Mouse (Mus musculus) neural tube, embryonic 15.5 days (tissue): ENCODE data around the gene Sec14l5. TPM values are rescaled to one million over a fixed set of nuclear protein-coding genes. Genes with fewer than 3 reads are reported as not detected.

ENCODE experiments used
- ATAC-seq: fragments of 200-750 bp; cut with Nextera tagmentation; 2 replicates; pipeline ENCODE4 v1.8.0; 2017; ENCODE audit warnings: mild to moderate bottlenecking, moderate TSS enrichment, moderate library complexity; ENCODE audit not compliant: low FRiP score
- H3K27ac ChIP-seq: fragments of 300-500 bp; sonication (generic); replicated peaks from 2 replicates; pipeline ENCODE4 v1.5.1; 2015; ENCODE audit warnings: mild to moderate bottlenecking, inconsistent platforms
- H3K27me3 ChIP-seq: fragments of 300-500 bp; sonication (generic); replicated peaks from 2 replicates; pipeline ENCODE4 v1.6.1; 2015; ENCODE audit warnings: inconsistent platforms
- H3K36me3 ChIP-seq: fragments of 300-500 bp; sonication (generic); 2 replicates; pipeline ENCODE4 v1.6.1; 2015; ENCODE audit warnings: inconsistent platforms
- H3K4me1 ChIP-seq: fragments of 300-500 bp; sonication (generic); 2 replicates; pipeline ENCODE4 v1.6.1; 2015; ENCODE audit warnings: inconsistent platforms
- H3K4me2 ChIP-seq: fragments of 300-500 bp; sonication (generic); 2 replicates; pipeline ENCODE4 v1.6.1; 2015; ENCODE audit warnings: inconsistent platforms, mild to moderate bottlenecking, moderate library complexity
- H3K4me3 ChIP-seq: fragments of 300-500 bp; sonication (generic); replicated peaks from 2 replicates; pipeline ENCODE4 v1.5.1; 2015; ENCODE audit warnings: mild to moderate bottlenecking, inconsistent platforms
- H3K9ac ChIP-seq: fragments of 300-500 bp; sonication (generic); replicated peaks from 2 replicates; pipeline ENCODE4 v1.6.1; 2015; ENCODE audit warnings: mild to moderate bottlenecking, inconsistent platforms
- H3K9me3 ChIP-seq: fragments of 300-500 bp; sonication (generic); replicated peaks from 2 replicates; pipeline ENCODE4 v1.6.1; 2016; ENCODE audit warnings: inconsistent platforms
- WGBS: fragments of 180-500 bp; shearing (Covaris S2); methylation state at CpG from one replicate; pipeline ENCODE4 v1.1.7; 2015; ENCODE audit warnings: mixed read lengths; 5-methylcytosine and 5-hydroxymethylcytosine counted together
- polyA plus RNA-seq: library from polyadenylated mRNA; unstranded; fragments of >200 nt; fragmentation: Nextera tagmentation; extraction: Ambion mirVana; gene quantifications from 2 replicates; pipeline ENCODE4 v1.2.1, GENCODE M21; 2015

The Sec14l5 gene
- 0.33 and 0.34 TPM in 2 replicates for polyA plus RNA-seq

GRCm38 (mm10) chr16:5147037-5147385 is at the start of gene Sec14l5:
Sec14l5 (plus strand) TSS chr16:5147109.
- Histone ChIP-seq H3K9ac (peak within 1 kb of the TSS; percentile 31), H3K4me2 (peak within 1 kb of the TSS; percentile 76), H3K9me3 (no peaks in the 10 kb centered on the region), H3K36me3 (no peaks in the 10 kb centered on the region), H3K4me3 (peak within 1 kb of the TSS; percentile 43), H3K4me1 (peaks cover 18% of the 10 kb centered on the region), H3K27ac (no peak within 1 kb of the TSS), H3K27me3 (peaks cover 19% of the 10 kb centered on the region)
- ATAC-seq: peak; percentile 46
- WGBS: 12% methylated on average over 13 of the region's 13 CpGs

DNA sequence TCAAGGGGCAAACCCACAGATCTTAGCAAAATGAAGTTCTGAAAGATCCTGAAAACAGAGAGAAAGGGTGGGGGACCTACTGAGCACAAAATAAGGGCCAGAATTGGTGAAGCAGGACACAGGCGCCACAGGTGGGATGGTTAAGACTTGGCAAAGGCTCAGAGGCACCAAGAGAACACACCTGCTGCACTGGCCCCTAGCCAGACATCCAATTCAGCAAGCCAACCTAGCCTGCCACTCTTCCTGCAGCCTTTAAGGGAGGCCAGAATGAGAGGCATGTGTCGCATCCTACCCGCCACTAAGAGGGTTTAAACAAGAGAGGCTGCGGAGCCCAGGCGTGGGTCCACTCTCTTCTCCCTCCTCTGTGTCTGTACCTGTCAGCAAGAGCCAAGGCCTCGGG is 45.9 kb upstream of the Sec14l5 start:
- WGBS: 82% methylated on average over 6 of the region's 6 CpGs
- Histone ChIP-seq H3K4me3 (no peak overlapping the region), H3K9ac (no peak overlapping the region), H3K4me1 (no peaks in the 10 kb centered on the region), H3K27ac (no peak overlapping the region), H3K9me3 (no peaks in the 10 kb centered on the region), H3K27me3 (no peaks in the 10 kb centered on the region), H3K4me2 (no peak overlapping the region), H3K36me3 (no peaks in the 10 kb centered on the region)
- no peak for ATAC-seq

DNA sequence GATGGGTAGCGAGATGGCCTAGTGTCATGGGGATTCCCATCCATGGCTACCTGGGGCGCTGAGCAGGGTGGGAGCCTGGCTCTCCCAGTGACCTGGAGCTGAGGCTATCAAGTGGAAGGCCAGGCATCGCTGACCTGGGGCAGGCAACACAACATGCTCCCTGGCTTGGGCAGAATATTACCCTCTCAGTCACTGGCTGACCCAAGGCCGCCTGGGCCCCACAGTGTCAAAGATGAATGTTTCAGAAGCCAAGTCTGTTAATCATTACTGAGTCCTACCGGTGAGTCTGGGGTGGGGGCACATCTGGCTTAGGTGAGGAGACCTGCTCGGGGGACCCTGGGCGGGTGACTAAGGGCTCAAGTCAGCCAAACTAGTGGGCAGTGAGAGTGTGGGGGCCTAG is 37.0 kb upstream of the Sec14l5 start:
- 76% methylated on average over 7 of the region's 7 CpGs for WGBS

GRCm38 (mm10) chr16:5111021-5111420 is 35.9 kb upstream of the Sec14l5 start:
- Histone ChIP-seq H3K27ac (no peak overlapping the region), H3K9me3 (no peaks in the 10 kb centered on the region), H3K36me3 (no peaks in the 10 kb centered on the region), H3K4me1 (no peaks in the 10 kb centered on the region; the same call in 1 of the 2 replicates), H3K27me3 (no peaks in the 10 kb centered on the region), H3K9ac (no peak overlapping the region), H3K4me2 (no peak overlapping the region), H3K4me3 (no peak overlapping the region)
- 87% methylated on average over 3 of the region's 3 CpGs for WGBS
- ATAC-seq: no peak

More for the DNA sequence above, 37.0 kb upstream of the Sec14l5 start:
- Histone ChIP-seq H3K9ac (no peak overlapping the region), H3K27ac (no peak overlapping the region), H3K4me3 (no peak overlapping the region), H3K4me1 (no peaks in the 10 kb centered on the region; the same call in 1 of the 2 replicates), H3K9me3 (no peaks in the 10 kb centered on the region), H3K4me2 (no peak overlapping the region), H3K27me3 (no peaks in the 10 kb centered on the region), H3K36me3 (no peaks in the 10 kb centered on the region)
- ATAC-seq: no peak

DNA sequence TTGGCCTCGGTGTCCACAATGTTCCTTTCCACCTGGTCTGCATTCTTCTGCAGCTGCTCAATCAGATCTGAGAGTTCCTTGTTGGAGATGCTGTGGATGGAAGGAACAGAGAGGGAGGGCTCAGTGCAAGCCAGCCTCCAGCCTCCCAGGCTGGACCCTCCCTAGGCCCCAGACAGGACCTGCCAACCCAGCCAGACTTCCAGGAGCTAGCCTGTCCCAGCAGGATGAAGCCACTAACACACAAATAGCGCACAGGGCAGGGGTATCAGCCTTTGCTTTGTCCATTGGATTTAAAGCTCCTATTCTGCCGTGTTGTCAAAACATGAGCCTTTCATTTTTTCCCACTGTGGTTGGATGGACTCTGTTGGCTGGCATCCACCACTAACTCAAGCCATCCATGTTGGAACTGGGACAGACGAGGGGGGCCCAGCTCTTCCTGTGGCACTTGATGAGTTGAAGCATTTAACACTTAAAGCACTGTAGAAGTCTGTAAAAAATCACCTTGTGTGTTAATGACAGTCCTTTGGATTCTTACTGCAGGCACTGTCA is 33.8 kb upstream of the Sec14l5 start:
- H3K27me3 ChIP-seq: no peaks in the 10 kb centered on the region
- H3K4me3 ChIP-seq: no peak overlapping the region
- WGBS: 65% methylated on average over 4 of the region's 4 CpGs
- no peaks in the 10 kb centered on the region; the same call in 1 of the 2 replicates for H3K4me1 ChIP-seq
- no peaks in the 10 kb centered on the region for H3K9me3 ChIP-seq
- no peak overlapping the region for H3K4me2 ChIP-seq
- H3K27ac ChIP-seq: no peak overlapping the region
- no peak for ATAC-seq
- no peaks in the 10 kb centered on the region for H3K36me3 ChIP-seq
- no peak overlapping the region for H3K9ac ChIP-seq

DNA sequence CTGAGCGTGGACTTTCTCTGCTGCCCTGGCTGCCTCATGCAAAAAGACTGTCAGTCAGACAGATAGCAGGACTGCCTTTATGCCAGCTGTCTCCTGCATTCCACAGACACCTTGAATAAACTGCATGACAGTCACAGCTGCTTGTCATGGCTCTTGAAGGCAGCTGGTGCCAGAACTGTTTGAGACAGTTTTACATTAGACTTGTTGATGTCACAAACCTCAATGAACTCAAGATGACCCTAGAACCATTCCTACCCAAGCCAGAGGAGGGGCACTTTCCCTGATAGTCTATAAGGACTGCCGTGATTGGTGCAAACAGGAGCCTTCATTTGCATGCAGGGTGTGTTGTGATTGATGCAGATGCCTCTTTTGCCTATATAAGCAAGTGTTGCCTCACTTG is 33.3 kb upstream of the Sec14l5 start:
- 69% methylated on average over 2 of the region's 2 CpGs for WGBS
- Histone ChIP-seq H3K4me1 (no peaks in the 10 kb centered on the region; the same call in 1 of the 2 replicates), H3K4me2 (no peak overlapping the region), H3K4me3 (no peak overlapping the region), H3K27me3 (no peaks in the 10 kb centered on the region), H3K9ac (no peak overlapping the region), H3K27ac (no peak overlapping the region), H3K9me3 (no peaks in the 10 kb centered on the region), H3K36me3 (no peaks in the 10 kb centered on the region)
- no peak for ATAC-seq

DNA sequence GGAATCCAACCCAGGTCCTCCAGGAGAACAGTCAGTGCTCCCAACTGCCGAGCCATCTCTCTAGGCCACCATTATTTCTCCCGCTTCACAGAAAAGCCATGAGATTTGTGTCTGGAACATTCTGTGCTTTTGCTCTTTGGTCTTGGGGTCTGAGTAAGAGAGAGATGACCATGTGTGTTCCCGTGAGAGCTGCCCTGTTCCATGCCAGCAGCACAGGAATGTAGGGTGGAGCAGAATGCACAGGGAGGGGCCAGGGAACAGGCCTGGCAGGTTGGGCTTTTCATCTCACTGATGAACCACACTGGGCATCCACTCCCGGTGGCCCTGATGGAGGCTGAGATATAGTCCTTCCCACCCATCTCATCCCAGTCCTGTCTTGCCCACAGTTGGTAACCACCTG is 27.5 kb upstream of the Sec14l5 start:
- no peak for ATAC-seq
- WGBS: 87% methylated on average over 4 of the region's 4 CpGs

GRCm38 (mm10) chr16:5119845-5120244 is 27.1 kb upstream of the Sec14l5 start:
- H3K9ac ChIP-seq: no peak overlapping the region
- ATAC-seq: no peak
- H3K36me3 ChIP-seq: no peaks in the 10 kb centered on the region
- H3K27ac ChIP-seq: no peak overlapping the region
- 89% methylated on average over 4 of the region's 4 CpGs for WGBS
- H3K4me2 ChIP-seq: no peak overlapping the region
- H3K9me3 ChIP-seq: no peaks in the 10 kb centered on the region
- H3K4me1 ChIP-seq: no peaks in the 10 kb centered on the region
- H3K4me3 ChIP-seq: no peak overlapping the region
- H3K27me3 ChIP-seq: 0 out of 2 replicates have a peak, but pooled peaks cover 6% of the 10 kb centered on the region

More for the DNA sequence above, 27.5 kb upstream of the Sec14l5 start:
- Histone ChIP-seq H3K4me3 (no peak overlapping the region), H3K9ac (no peak overlapping the region), H3K27ac (no peak overlapping the region), H3K4me2 (no peak overlapping the region), H3K36me3 (no peaks in the 10 kb centered on the region), H3K4me1 (no peaks in the 10 kb centered on the region), H3K27me3 (0 out of 2 replicates have a peak, but pooled peaks cover 6% of the 10 kb centered on the region), H3K9me3 (no peaks in the 10 kb centered on the region)

- H3K9ac ChIP-seq: no peak overlapping the region
- no peaks in the 10 kb centered on the region for H3K36me3 ChIP-seq
- no peak overlapping the region for H3K4me3 ChIP-seq
- H3K27me3 ChIP-seq: 0 out of 2 replicates have a peak, but pooled peaks cover 10% of the 10 kb centered on the region
- H3K4me2 ChIP-seq: no peak overlapping the region
- no peaks in the 10 kb centered on the region for H3K9me3 ChIP-seq
- no peaks in the 10 kb centered on the region for H3K4me1 ChIP-seq
- 74% methylated on average over 6 of the region's 6 CpGs for WGBS
- H3K27ac ChIP-seq: no peak overlapping the region
- no peak for ATAC-seq
Measured at GRCm38 (mm10) chr16:5123476-5123875, 23.4 kb upstream of the Sec14l5 start.

- H3K27ac ChIP-seq: no peak overlapping the region
- no peaks in the 10 kb centered on the region for H3K36me3 ChIP-seq
- H3K27me3 ChIP-seq: peaks cover 67% of the 10 kb centered on the region
- no peak overlapping the region for H3K9ac ChIP-seq
- H3K4me1 ChIP-seq: peaks cover 14% of the 10 kb centered on the region
- H3K9me3 ChIP-seq: no peaks in the 10 kb centered on the region
- H3K4me3 ChIP-seq: no peak overlapping the region
- no peak for ATAC-seq
- 53% methylated on average over 2 of the region's 2 CpGs for WGBS
- H3K4me2 ChIP-seq: no peak overlapping the region
Measured at GRCm38 (mm10) chr16:5130196-5130595, 16.7 kb upstream of the Sec14l5 start.

DNA sequence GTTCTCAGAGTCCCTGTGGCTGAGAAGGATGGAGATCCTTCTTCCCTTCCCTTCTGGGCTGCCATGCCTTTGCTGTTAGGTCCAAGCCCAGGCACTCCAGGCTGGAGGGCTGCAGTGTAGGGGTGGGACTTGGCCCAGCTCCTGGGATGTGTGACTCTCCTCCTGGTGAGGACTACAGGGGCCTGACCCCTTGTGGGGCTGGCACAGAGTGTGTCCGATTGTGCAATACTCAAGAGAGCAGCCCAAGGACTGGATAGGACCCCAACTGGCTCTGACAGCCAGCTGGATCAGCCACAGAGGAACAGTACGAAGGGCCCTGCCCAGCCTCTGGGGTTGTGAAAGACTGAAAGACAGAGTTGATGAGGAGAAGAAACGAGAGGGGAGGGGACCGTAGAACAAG is 16.1 kb upstream of the Sec14l5 start:
- Histone ChIP-seq H3K27me3 (peaks cover 73% of the 10 kb centered on the region), H3K9me3 (no peaks in the 10 kb centered on the region), H3K36me3 (no peaks in the 10 kb centered on the region), H3K4me3 (no peak overlapping the region), H3K27ac (no peak overlapping the region), H3K9ac (no peak overlapping the region), H3K4me2 (no peak overlapping the region), H3K4me1 (peaks cover 14% of the 10 kb centered on the region)
- WGBS: 11% methylated on average over 4 of the region's 4 CpGs
- no peak for ATAC-seq

GRCm38 (mm10) chr16:5131251-5131922 is 15.5 kb upstream of the Sec14l5 start:
- H3K27ac ChIP-seq: no peak overlapping the region
- H3K9ac ChIP-seq: no peak overlapping the region
- peaks cover 14% of the 10 kb centered on the region for H3K4me1 ChIP-seq
- H3K4me2 ChIP-seq: peak overlapping the region; percentile 60
- WGBS: 1% methylated on average over 25 of the region's 25 CpGs
- peak overlapping the region; percentile 34; the same call in 1 of the 2 replicates for H3K4me3 ChIP-seq
- ATAC-seq: no peak
- no peaks in the 10 kb centered on the region for H3K36me3 ChIP-seq
- H3K27me3 ChIP-seq: peaks cover 76% of the 10 kb centered on the region
- H3K9me3 ChIP-seq: no peaks in the 10 kb centered on the region
